Mouse (Mus musculus) MEL (cell line): Measurements from ENCODE around the gene Med24. TPM values are rescaled to one million over a fixed set of nuclear protein-coding genes. Genes with fewer than 3 reads are reported as not detected.
A peak's percentile ranks its signal among the peaks of the same experiment; 100 is the strongest.

Source experiments
- DNase-seq: peaks from one replicate; pipeline ENCODE4 v3.0.0; 2011; ENCODE audit warnings: low read depth, low spot score
- H3K27ac ChIP-seq: 2 replicates; pipeline ENCODE4 v1.5.1; 2012; ENCODE audit warnings: low read depth, mild to moderate bottlenecking, control low read depth, low read length, moderate library complexity; ENCODE audit not compliant: control insufficient read depth
- H3K27me3 ChIP-seq, 2 experiments: fragments of 150-350 bp in 1 of 2; sonication (generic) in 1 of 2; 2 replicates each; pipeline ENCODE4 v1.6.1; 2012; ENCODE audit warnings: low read length in 2 of 2, mild to moderate bottlenecking in 2 of 2, improper control_type of control experiment in 1 of 2, moderate library complexity in 1 of 2; ENCODE audit not compliant: insufficient read depth in 2 of 2, control insufficient read depth in 1 of 2
- H3K36me3 ChIP-seq, 2 experiments: 2 replicates each; pipeline ENCODE4 v1.6.1; 2012 to 2014; ENCODE audit warnings: low read length in 2 of 2, improper control_type of control experiment in 1 of 2, inconsistent platforms in 1 of 2, mild to moderate bottlenecking in 1 of 2; ENCODE audit not compliant: insufficient read depth in 2 of 2, control insufficient read depth in 1 of 2
- H3K4me1 ChIP-seq, 2 experiments: fragments of 150-350 bp in 1 of 2; sonication (generic) in 1 of 2; 2 replicates each; pipeline ENCODE4 v1.6.1; 2012; ENCODE audit warnings: low read length in 2 of 2, improper control_type of control experiment in 1 of 2, mild to moderate bottlenecking in 1 of 2; ENCODE audit not compliant: insufficient read depth in 2 of 2, control insufficient read depth in 1 of 2
- H3K4me3 ChIP-seq, 2 experiments: fragments of 150-350 bp in 1 of 2; sonication (generic) in 1 of 2; 2 replicates each; pipeline ENCODE4 v1.5.1; 2012; ENCODE audit warnings: low read depth in 2 of 2, low read length in 2 of 2, mild to moderate bottlenecking in 2 of 2, moderate library complexity in 2 of 2, control low read depth in 1 of 2, improper control_type of control experiment in 1 of 2; ENCODE audit not compliant: control insufficient read depth in 1 of 2, insufficient read depth in 1 of 2
- H3K79me2 ChIP-seq: 2 replicates; pipeline ENCODE4 v1.6.1; 2012; ENCODE audit warnings: mild to moderate bottlenecking, low read length, moderate library complexity; ENCODE audit not compliant: control insufficient read depth, poor library complexity, insufficient read depth
- H3K9ac ChIP-seq: 2 replicates; pipeline ENCODE4 v1.6.1; 2012; ENCODE audit warnings: low read depth, mild to moderate bottlenecking, control low read depth, low read length, moderate library complexity; ENCODE audit not compliant: control insufficient read depth, poor library complexity, severe bottlenecking
- H3K9me3 ChIP-seq: fragments of 150-350 bp; sonication (generic); replicated peaks from 2 replicates; pipeline ENCODE4 v1.6.1; 2012; ENCODE audit warnings: mild to moderate bottlenecking, low read length, improper control_type of control experiment, moderate library complexity; ENCODE audit not compliant: insufficient read depth
- BHLHE40 ChIP-seq: IDR thresholded peaks from 2 replicates; pipeline ENCODE4 v1.6.1; 2012; ENCODE audit warnings: low read depth, mild to moderate bottlenecking, inconsistent platforms, low read length, improper control_type of control experiment, borderline replicate concordance
- CHD1 ChIP-seq: IDR thresholded peaks from 2 replicates; pipeline ENCODE4 v1.6.1; 2012; ENCODE audit warnings: low read depth, mild to moderate bottlenecking, inconsistent platforms, low read length, improper control_type of control experiment
- CHD2 ChIP-seq: IDR thresholded peaks from 2 replicates; pipeline ENCODE4 v1.6.1; 2011; ENCODE audit warnings: low read length, improper control_type of control experiment
- CTCF ChIP-seq, 3 experiments: IDR thresholded peaks in 2 of 3; conservative IDR thresholded peaks in 1 of 3; 2 replicates each; pipeline ENCODE4 v1.5.1; 2011 to 2012; ENCODE audit warnings: low read length in 3 of 3, low read depth in 2 of 3, mild to moderate bottlenecking in 2 of 3, improper control_type of control experiment in 1 of 3, inconsistent platforms in 1 of 3, mixed read lengths in 1 of 3, moderate library complexity in 1 of 3; ENCODE audit not compliant: control insufficient read depth in 1 of 3, insufficient read depth in 1 of 3, poor library complexity in 1 of 3, severe bottlenecking in 1 of 3
- E2F4 ChIP-seq: IDR thresholded peaks from 2 replicates; pipeline ENCODE4 v1.6.1; 2011; ENCODE audit warnings: low read depth, low read length, improper control_type of control experiment, borderline replicate concordance
- ELF1 ChIP-seq: IDR thresholded peaks from 2 replicates; pipeline ENCODE4 v1.6.1; 2014; ENCODE audit warnings: low read depth, mild to moderate bottlenecking, inconsistent platforms, low read length, improper control_type of control experiment, moderate library complexity
- EP300 ChIP-seq, 2 experiments: IDR thresholded peaks; 2 replicates each; pipeline ENCODE4 v1.6.1; 2011; ENCODE audit warnings: improper control_type of control experiment in 2 of 2, low read length in 2 of 2, low read depth in 1 of 2, mild to moderate bottlenecking in 1 of 2
- ETS1 ChIP-seq: IDR thresholded peaks from 2 replicates; pipeline ENCODE4 v1.6.1; 2012; ENCODE audit warnings: low read depth, mild to moderate bottlenecking, inconsistent platforms, low read length, improper control_type of control experiment, moderate library complexity
- GABPA ChIP-seq: IDR thresholded peaks from 2 replicates; pipeline ENCODE4 v1.6.1; 2012; ENCODE audit warnings: low read depth, mild to moderate bottlenecking, inconsistent platforms, low read length, improper control_type of control experiment, moderate library complexity
- GATA1 ChIP-seq: IDR thresholded peaks from 2 replicates; pipeline ENCODE4 v1.6.1; 2011; ENCODE audit warnings: low read depth, low read length, improper control_type of control experiment
- HCFC1 ChIP-seq: IDR thresholded peaks from 2 replicates; pipeline ENCODE4 v1.6.1; 2012; ENCODE audit warnings: low read depth, mild to moderate bottlenecking, inconsistent platforms, low read length, improper control_type of control experiment, moderate library complexity
- JUND ChIP-seq: IDR thresholded peaks from 2 replicates; pipeline ENCODE4 v1.6.1; 2011; ENCODE audit warnings: low read depth, mild to moderate bottlenecking, improper control_type of control experiment, low read length
- KAT2A ChIP-seq: conservative IDR thresholded peaks from 2 replicates; pipeline ENCODE4 v1.6.1; 2012; ENCODE audit warnings: low read depth, low read length, improper control_type of control experiment, inconsistent platforms
- MAFK ChIP-seq: IDR thresholded peaks from 2 replicates; pipeline ENCODE4 v1.6.1; 2011; ENCODE audit warnings: low read depth, mild to moderate bottlenecking, low read length, improper control_type of control experiment, borderline replicate concordance
- MAX ChIP-seq: IDR thresholded peaks from 2 replicates; pipeline ENCODE4 v1.6.1; 2011; ENCODE audit warnings: low read length, improper control_type of control experiment
- MAZ ChIP-seq: IDR thresholded peaks from 2 replicates; pipeline ENCODE4 v1.6.1; 2012; ENCODE audit warnings: low read depth, mild to moderate bottlenecking, inconsistent platforms, low read length, improper control_type of control experiment
- MEF2A ChIP-seq: IDR thresholded peaks from 2 replicates; pipeline ENCODE4 v1.6.1; 2014; ENCODE audit warnings: low read depth, mild to moderate bottlenecking, inconsistent platforms, low read length, improper control_type of control experiment; ENCODE audit not compliant: poor library complexity, insufficient replicate concordance, severe bottlenecking; ENCODE audit errors: extremely low read depth
- MXI1 ChIP-seq: IDR thresholded peaks from 2 replicates; pipeline ENCODE4 v1.6.1; 2011; ENCODE audit warnings: mild to moderate bottlenecking, low read depth, low read length, improper control_type of control experiment
- MYB ChIP-seq: IDR thresholded peaks from 2 replicates; pipeline ENCODE4 v1.6.1; 2011; ENCODE audit warnings: mild to moderate bottlenecking, low read depth, low read length, improper control_type of control experiment
- MYC ChIP-seq: IDR thresholded peaks from 2 replicates; pipeline ENCODE4 v1.6.1; 2011; ENCODE audit warnings: low read depth, mild to moderate bottlenecking, low read length, improper control_type of control experiment, moderate library complexity
- NELFE ChIP-seq: IDR thresholded peaks from 2 replicates; pipeline ENCODE4 v1.6.1; 2011; ENCODE audit warnings: low read depth, low read length, improper control_type of control experiment
- NRF1 ChIP-seq: IDR thresholded peaks from 2 replicates; pipeline ENCODE4 v1.6.1; 2014; ENCODE audit warnings: low read depth, mild to moderate bottlenecking, inconsistent platforms, low read length, improper control_type of control experiment, moderate library complexity; ENCODE audit not compliant: poor library complexity, insufficient read depth, severe bottlenecking
- POLR2A ChIP-seq, 2 experiments: IDR thresholded peaks; 2 replicates each; pipeline ENCODE4 v1.6.1; 2011 to 2012; ENCODE audit warnings: low read length in 2 of 2, mild to moderate bottlenecking in 2 of 2, control low read depth in 1 of 2, improper control_type of control experiment in 1 of 2, low read depth in 1 of 2, moderate library complexity in 1 of 2; ENCODE audit not compliant: control insufficient read depth in 1 of 2, insufficient read depth in 1 of 2, poor library complexity in 1 of 2
- POLR2AphosphoS2 ChIP-seq: IDR thresholded peaks from 2 replicates; pipeline ENCODE4 v1.6.1; 2011; ENCODE audit warnings: low read length, improper control_type of control experiment
- RAD21 ChIP-seq: IDR thresholded peaks from 2 replicates; pipeline ENCODE4 v1.6.1; 2011; ENCODE audit warnings: mild to moderate bottlenecking, low read depth, low read length, improper control_type of control experiment
- SIN3A ChIP-seq: IDR thresholded peaks from 2 replicates; pipeline ENCODE4 v1.6.1; 2012; ENCODE audit warnings: low read length, improper control_type of control experiment, inconsistent platforms
- SMC3 ChIP-seq: IDR thresholded peaks from 2 replicates; pipeline ENCODE4 v1.6.1; 2011; ENCODE audit warnings: low read depth, low read length, improper control_type of control experiment
- TAL1 ChIP-seq: IDR thresholded peaks from 2 replicates; pipeline ENCODE4 v1.6.1; 2012; ENCODE audit warnings: mild to moderate bottlenecking, inconsistent platforms, low read length, moderate library complexity, mixed read lengths
- TBP ChIP-seq: IDR thresholded peaks from 2 replicates; pipeline ENCODE4 v1.8.0; 2011; ENCODE audit warnings: low read depth, low read length, improper control_type of control experiment
- TCF12 ChIP-seq: IDR thresholded peaks from 2 replicates; pipeline ENCODE4 v1.6.1; 2014; ENCODE audit warnings: low read depth, mild to moderate bottlenecking, inconsistent platforms, low read length, improper control_type of control experiment, moderate library complexity
- UBTF ChIP-seq: IDR thresholded peaks from 2 replicates; pipeline ENCODE4 v1.6.1; 2012; ENCODE audit warnings: low read depth, mild to moderate bottlenecking, inconsistent platforms, low read length, improper control_type of control experiment, moderate library complexity, borderline replicate concordance; ENCODE audit not compliant: insufficient read depth
- USF1 ChIP-seq: IDR thresholded peaks from 2 replicates; pipeline ENCODE4 v1.6.1; 2014; ENCODE audit warnings: low read depth, mild to moderate bottlenecking, inconsistent platforms, low read length, improper control_type of control experiment, moderate library complexity
- USF2 ChIP-seq, 2 experiments: IDR thresholded peaks; 2 replicates each; pipeline ENCODE4 v1.6.1; 2011 to 2012; ENCODE audit warnings: improper control_type of control experiment in 2 of 2, low read length in 2 of 2, borderline replicate concordance in 1 of 2, inconsistent platforms in 1 of 2, low read depth in 1 of 2, mild to moderate bottlenecking in 1 of 2; ENCODE audit not compliant: insufficient read depth in 1 of 2
- ZC3H11A ChIP-seq: IDR thresholded peaks from 2 replicates; pipeline ENCODE4 v1.6.1; 2012; ENCODE audit warnings: low read depth, mild to moderate bottlenecking, inconsistent platforms, low read length, improper control_type of control experiment
- ZKSCAN1 ChIP-seq: IDR thresholded peaks from 2 replicates; pipeline ENCODE4 v1.6.1; 2012; ENCODE audit warnings: low read depth, mild to moderate bottlenecking, inconsistent platforms, low read length, improper control_type of control experiment, moderate library complexity
- ZMIZ1 ChIP-seq: IDR thresholded peaks from 2 replicates; pipeline ENCODE4 v1.6.1; 2012; ENCODE audit warnings: low read depth, mild to moderate bottlenecking, inconsistent platforms, low read length, improper control_type of control experiment, moderate library complexity
- ZNF384 ChIP-seq: IDR thresholded peaks from 2 replicates; pipeline ENCODE4 v1.6.1; 2012; ENCODE audit warnings: low read depth, mild to moderate bottlenecking, inconsistent platforms, low read length, improper control_type of control experiment
- polyA plus RNA-seq, 2 experiments: library from polyadenylated mRNA; stranded (reverse) in 1 of 2; unstranded in 1 of 2; fragments of >175 nt in 1 of 2; fragments of >200 nt in 1 of 2; gene quantifications; 2 replicates each; pipeline versions ENCODE4 v1.2.1 to v1.2.4; 2012; ENCODE audit warnings: low replicate concordance in 2 of 2, low read depth in 1 of 2; ENCODE audit not compliant: insufficient read length in 2 of 2, insufficient read depth in 1 of 2, missing spikeins in 1 of 2
- total RNA-seq: library from RNA; depleted of rRNA; stranded (reverse); fragments of 300-350 nt; gene quantifications from 2 replicates; pipeline ENCODE4 v1.2.3, GENCODE M21; 2012

Med24 gene
- total and polyA plus RNA-seq, 3 experiments: 37.5 to 89.8 TPM; not detected in 1

- Histone ChIP-seq H3K4me1 (peaks cover 22 to 44% of the 10 kb centered on the region in 2 experiments), H3K9me3 (no peaks in the 10 kb centered on the region), H3K9ac (peak overlapping the region; percentile 26), H3K79me2 (no peaks in the 10 kb centered on the region), H3K36me3 (peaks cover 0 to 23% of the 10 kb centered on the region in 2 experiments; a peak in 2 of 4 replicates), H3K4me3 (peak overlapping the region in 1 of 2 experiments; percentile 41; a peak in 3 of 4 replicates), H3K27ac (peak overlapping the region; percentile 45), H3K27me3 (no peaks in the 10 kb centered on the region)
- peak; percentile 79 for DNase-seq
- TF ChIP-seq TCF12 (peak; percentile 72), CHD2 (no peak), JUND (no peak), RAD21 (no peak), POLR2A (IDR thresholded peaks at IDR 0.05; ENCODE audit: control insufficient read depth in 1 of 2, insufficient read depth in 1 of 2, low read depth in 1 of 2, low read length in 2 of 2, poor library complexity in 1 of 2) (no peak), UBTF (no peak), ZNF384 (no peak), ZKSCAN1 (no peak), MAFK (no peak), TAL1 (0 out of 2 replicates have a peak, but pooled peaks have one; percentile 20), ELF1 (no peak), TBP (peak; percentile 65; the same call in 1 of the 2 replicates), MEF2A (no peak), POLR2AphosphoS2 (no peak), SIN3A (0 out of 2 replicates have a peak, but pooled peaks have one; percentile 17), HCFC1 (0 out of 2 replicates have a peak, but pooled peaks have one; percentile 7), EP300 (IDR thresholded peaks at IDR 0.05; ENCODE audit: low read depth in 1 of 2, low read length in 2 of 2) (peak; percentile 57 to 61), KAT2A (no peak), CTCF (IDR thresholded peaks at IDR 0.05 in 2 of 3, conservative IDR thresholded peaks at IDR 0.05 in 1 of 3; ENCODE audit: control insufficient read depth in 1 of 3, insufficient read depth in 1 of 3, low read depth in 2 of 3, low read length in 3 of 3, poor library complexity in 1 of 3, severe bottlenecking in 1 of 3) (no peak), USF1 (no peak; the same call in 1 of the 2 replicates), MYC (0 out of 2 replicates have a peak, but pooled peaks have one; percentile 14), CHD1 (0 out of 2 replicates have a peak, but pooled peaks have one; percentile 23), ZMIZ1 (no peak), ZC3H11A (no peak), BHLHE40 (no peak), MYB (no peak), E2F4 (no peak), MXI1 (peak; percentile 75; the same call in 1 of the 2 replicates), GATA1 (0 out of 2 replicates have a peak, but pooled peaks have one; percentile 32), GABPA (no peak), NELFE (no peak; the same call in 1 of the 2 replicates), MAX (no peak), ETS1 (peak; percentile 97), SMC3 (no peak), USF2 (IDR thresholded peaks at IDR 0.05; ENCODE audit: borderline replicate concordance in 1 of 2, insufficient read depth in 1 of 2, low read depth in 1 of 2, low read length in 2 of 2) (no peak), MAZ (no peak), NRF1 (no peak)
Observed at GRCm38 (mm10) chr11:98671857-98672256, 57.4 kb downstream of the Med24 start.
